Mouse (Mus musculus) midbrain, postnatal 0 days (tissue): Measurements from ENCODE around the gene Gxylt2. TPM values are rescaled to one million over a fixed set of nuclear protein-coding genes. Genes with fewer than 3 reads are reported as not detected.

Experiments used
- ATAC-seq: fragments of 200-750 bp; cut with Nextera tagmentation; 2 replicates; pipeline ENCODE4 v1.8.0; 2017; ENCODE audit warnings: moderate number of reproducible peaks, mild to moderate bottlenecking, moderate TSS enrichment, moderate library complexity; ENCODE audit not compliant: low FRiP score
- DNase-seq: peaks from one replicate; pipeline ENCODE4 v3.0.0-alpha.2; 2015; ENCODE audit warnings: low spot score
- H3K27ac ChIP-seq: fragments of 300-500 bp; sonication (generic); 2 replicates; pipeline ENCODE4 v1.5.1; 2014; ENCODE audit warnings: low read depth, mild to moderate bottlenecking, low read length, mixed read lengths
- H3K27me3 ChIP-seq: fragments of 300-500 bp; sonication (generic); 2 replicates; pipeline ENCODE4 v1.6.1; 2014; ENCODE audit warnings: low read length, control low read depth, mixed read lengths; ENCODE audit not compliant: insufficient read depth
- H3K36me3 ChIP-seq: fragments of 300-500 bp; sonication (generic); 2 replicates; pipeline ENCODE4 v1.6.1; 2014; ENCODE audit warnings: low read length, control low read depth, mixed read lengths; ENCODE audit not compliant: insufficient read depth
- H3K4me1 ChIP-seq: fragments of 300-500 bp; sonication (generic); 2 replicates; pipeline ENCODE4 v1.6.1; 2014; ENCODE audit warnings: mild to moderate bottlenecking, control low read depth, antibody characterized with exemption, low read length, mixed read lengths; ENCODE audit not compliant: insufficient read depth
- H3K4me2 ChIP-seq: fragments of 300-500 bp; sonication (generic); 2 replicates; pipeline ENCODE4 v1.6.1; 2014; ENCODE audit warnings: low read depth, mild to moderate bottlenecking, low read length, mixed read lengths; ENCODE audit not compliant: poor library complexity, severe bottlenecking
- H3K4me3 ChIP-seq: fragments of 300-500 bp; sonication (generic); 2 replicates; pipeline ENCODE4 v1.5.1; 2014; ENCODE audit warnings: low read depth, mild to moderate bottlenecking, low read length, moderate library complexity
- H3K9ac ChIP-seq: fragments of 300-500 bp; sonication (generic); replicated peaks from 2 replicates; pipeline ENCODE4 v1.6.1; 2014; ENCODE audit warnings: mild to moderate bottlenecking, low read length, moderate library complexity, mixed read lengths; ENCODE audit not compliant: poor library complexity, severe bottlenecking
- H3K9me3 ChIP-seq: fragments of 300-500 bp; sonication (generic); 2 replicates; pipeline ENCODE4 v1.6.1; 2016; ENCODE audit warnings: low read length, control low read depth
- CTCF ChIP-seq: IDR thresholded peaks from 2 replicates; pipeline ENCODE4 v1.5.1; 2016; ENCODE audit warnings: antibody characterized with exemption, mild to moderate bottlenecking
- WGBS: fragments of 180-500 bp; shearing (Covaris S2); extraction: QIAGEN DNeasy Blood & Tissue Kit; methylation state at CpG from one replicate; pipeline ENCODE4 v1.1.7; 2014; 5-methylcytosine and 5-hydroxymethylcytosine counted together
- polyA plus RNA-seq: library from polyadenylated mRNA; unstranded; fragments of >200 nt; fragmentation: Nextera tagmentation; extraction: Ambion mirVana; gene quantifications from 2 replicates; pipeline ENCODE4 v1.2.1, GENCODE M21; 2015
- total RNA-seq: library from RNA; depleted of rRNA; stranded (reverse); fragments of >200 nt; gene quantifications from 2 replicates; pipeline ENCODE4 v1.2.3, GENCODE M21; 2014

Gene Gxylt2
- total and polyA plus RNA-seq, 2 experiments from 2014 or later: 2.0 to 3.1 TPM

- WGBS: 36% methylated on average over 4 of the region's 4 CpGs
- H3K9me3 ChIP-seq: no peaks in the 10 kb centered on the region
- no peak overlapping the region for H3K9ac ChIP-seq
- H3K27me3 ChIP-seq: no peaks in the 10 kb centered on the region
- no peak overlapping the region for H3K27ac ChIP-seq
- H3K36me3 ChIP-seq: no peaks in the 10 kb centered on the region
- H3K4me1 ChIP-seq: no peaks in the 10 kb centered on the region
- no peak for ATAC-seq
- DNase-seq: no peak
- H3K4me2 ChIP-seq: no peak overlapping the region
- H3K4me3 ChIP-seq: no peak overlapping the region
- no peak for TF ChIP-seq CTCF
These were observed 75.9 kb downstream of the Gxylt2 start for GRCm38 (mm10) chr6:100780421-100780820.

GRCm38 (mm10) chr6:100781644-100782043 is 77.1 kb downstream of the Gxylt2 start:
- Histone ChIP-seq H3K36me3 (no peaks in the 10 kb centered on the region), H3K9ac (no peak overlapping the region), H3K4me2 (no peak overlapping the region), H3K27ac (no peak overlapping the region), H3K9me3 (no peaks in the 10 kb centered on the region), H3K4me3 (no peak overlapping the region), H3K27me3 (no peaks in the 10 kb centered on the region), H3K4me1 (no peaks in the 10 kb centered on the region)
- WGBS: 89% methylated on average over 6 of the region's 6 CpGs
- DNase-seq: no peak
- no peak for ATAC-seq
- no peak for TF ChIP-seq CTCF

- no peak for TF ChIP-seq CTCF
- ATAC-seq: no peak
These were observed 83.2 kb downstream of the Gxylt2 start for GRCm38 (mm10) chr6:100787726-100788125.

GRCm38 (mm10) chr6:100789161-100789560 is 84.6 kb downstream of the Gxylt2 start:
- H3K27me3 ChIP-seq: no peaks in the 10 kb centered on the region
- no peak overlapping the region for H3K4me3 ChIP-seq
- H3K4me2 ChIP-seq: no peak overlapping the region
- H3K27ac ChIP-seq: no peak overlapping the region
- no peaks in the 10 kb centered on the region for H3K36me3 ChIP-seq
- H3K4me1 ChIP-seq: no peaks in the 10 kb centered on the region
- WGBS: 83% methylated on average over 1 of the region's 1 CpGs
- no peak for ATAC-seq
- no peak overlapping the region for H3K9ac ChIP-seq
- no peaks in the 10 kb centered on the region for H3K9me3 ChIP-seq
- TF ChIP-seq CTCF: no peak
- no peak for DNase-seq

More at GRCm38 (mm10) chr6:100787726-100788125, 83.2 kb downstream of the Gxylt2 start:
- H3K27me3 ChIP-seq: no peaks in the 10 kb centered on the region
- DNase-seq: no peak
- no peaks in the 10 kb centered on the region for H3K4me1 ChIP-seq
- no peak overlapping the region for H3K27ac ChIP-seq
- no peak overlapping the region for H3K9ac ChIP-seq
- no peak overlapping the region for H3K4me2 ChIP-seq
- 94% methylated on average over 1 of the region's 1 CpGs for WGBS
- H3K4me3 ChIP-seq: no peak overlapping the region
- H3K36me3 ChIP-seq: no peaks in the 10 kb centered on the region
- H3K9me3 ChIP-seq: no peaks in the 10 kb centered on the region

GRCm38 (mm10) chr6:100792055-100792659 is 87.6 kb downstream of the Gxylt2 start:
- WGBS: 88% methylated on average over 3 of the region's 3 CpGs
- DNase-seq: no peak
- Histone ChIP-seq H3K36me3 (no peaks in the 10 kb centered on the region), H3K9me3 (no peaks in the 10 kb centered on the region), H3K4me1 (no peaks in the 10 kb centered on the region), H3K9ac (no peak overlapping the region), H3K4me3 (no peak overlapping the region), H3K4me2 (no peak overlapping the region), H3K27me3 (no peaks in the 10 kb centered on the region), H3K27ac (no peak overlapping the region)
- TF ChIP-seq CTCF: no peak
- ATAC-seq: no peak

GRCm38 (mm10) chr6:100792973-100793769 is 88.6 kb downstream of the Gxylt2 start:
- DNase-seq (peak; percentile 40), ATAC-seq (no peak)
- no peaks in the 10 kb centered on the region for H3K4me1 ChIP-seq
- no peaks in the 10 kb centered on the region for H3K27me3 ChIP-seq
- H3K27ac ChIP-seq: no peak overlapping the region
- no peaks in the 10 kb centered on the region for H3K9me3 ChIP-seq
- no peaks in the 10 kb centered on the region for H3K36me3 ChIP-seq
- 81% methylated on average over 14 of the region's 14 CpGs for WGBS
- H3K4me2 ChIP-seq: no peak overlapping the region
- H3K4me3 ChIP-seq: no peak overlapping the region
- no peak for TF ChIP-seq CTCF
- H3K9ac ChIP-seq: no peak overlapping the region
